Mouse (Mus musculus): ENCODE data around the gene Gmpr2.

The Gmpr2 gene

GRCm38 (mm10) chr14:55724411-55724871 lies 52.7 kb downstream of the Gmpr2 start:
- no peak for DNase-seq (ENCODE audit: low spot score)

GRCm38 (mm10) chr14:55726261-55726660 lies 54.5 kb downstream of the Gmpr2 start:
- DNase-seq (ENCODE audit: low spot score) = no peak

DNA sequence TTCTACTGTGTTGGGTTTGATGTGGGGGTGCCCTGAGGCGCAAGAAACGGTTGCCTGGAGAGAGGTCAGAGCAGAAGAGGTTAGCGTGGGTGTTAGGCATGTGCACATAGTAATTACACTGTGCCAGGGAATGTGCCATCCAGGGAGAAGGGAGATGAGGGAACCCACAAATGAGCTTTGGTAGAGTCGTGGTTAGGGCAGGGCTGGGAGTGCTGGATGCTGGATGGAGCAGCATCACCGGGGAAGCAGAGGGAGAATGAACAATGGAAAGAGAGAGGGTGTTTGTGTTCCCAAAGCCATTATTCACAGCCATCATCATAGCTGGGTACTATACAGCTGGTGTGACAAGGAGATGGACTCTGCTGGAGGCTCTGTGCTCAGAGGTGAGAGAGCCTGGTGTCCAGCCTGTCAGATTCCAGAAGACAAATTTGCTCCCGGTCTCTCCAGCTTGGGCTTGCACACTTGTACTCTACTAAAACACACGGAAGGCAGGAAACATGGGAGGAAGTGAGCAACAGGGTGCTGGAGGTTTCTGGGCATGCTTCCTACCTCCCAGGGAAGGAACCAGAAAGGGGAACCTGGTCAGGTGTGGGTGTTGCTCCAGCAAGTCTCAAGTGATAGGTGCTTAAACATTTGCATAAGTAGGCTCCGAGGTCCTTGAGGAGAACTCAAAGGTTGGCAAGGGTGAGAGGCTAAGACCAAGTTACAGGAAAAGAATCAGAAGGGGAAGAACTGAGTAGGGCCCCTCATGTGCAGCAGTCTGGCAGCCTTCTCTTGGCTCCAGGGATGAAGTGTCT lies 56.3 kb downstream of the Gmpr2 start:
- DNase-seq (ENCODE audit: low spot score) = no peak

All from ovary, postnatal 10 days (tissue).